Mouse (Mus musculus) hindbrain, postnatal 0 days (tissue): ENCODE results near the gene Snrnp35. TPM values are rescaled to one million over a fixed set of nuclear protein-coding genes. Genes with fewer than 3 reads are reported as not detected.
"Not testable (repeated sequence)": the region's sequence is repeated elsewhere in the genome, so short reads cannot be mapped to it uniquely, and the experiment has no call there.

ENCODE experiments used
- ATAC-seq: fragments of 200-750 bp; cut with Nextera tagmentation; 2 replicates; pipeline ENCODE4 v1.8.0; 2017; ENCODE audit warnings: mild to moderate bottlenecking, moderate TSS enrichment, moderate library complexity
- DNase-seq: peaks from one replicate; pipeline ENCODE4 v3.0.0-alpha.2; 2015; ENCODE audit warnings: low spot score
- H3K27ac ChIP-seq: fragments of 300-500 bp; sonication (generic); 2 replicates; pipeline ENCODE4 v1.5.1; 2014; ENCODE audit warnings: mild to moderate bottlenecking
- H3K27me3 ChIP-seq: fragments of 300-500 bp; sonication (generic); 2 replicates; pipeline ENCODE4 v1.6.1; 2014; ENCODE audit warnings: low read length, mixed read lengths; ENCODE audit not compliant: insufficient read depth
- H3K36me3 ChIP-seq: fragments of 300-500 bp; sonication (generic); 2 replicates; pipeline ENCODE4 v1.6.1; 2014; ENCODE audit warnings: low read length, mixed read lengths; ENCODE audit not compliant: insufficient read depth
- H3K4me1 ChIP-seq: fragments of 300-500 bp; sonication (generic); 2 replicates; pipeline ENCODE4 v1.6.1; 2014; ENCODE audit warnings: antibody characterized with exemption, low read length, mixed read lengths; ENCODE audit not compliant: insufficient read depth
- H3K4me2 ChIP-seq: fragments of 300-500 bp; sonication (generic); 2 replicates; pipeline ENCODE4 v1.6.1; 2014; ENCODE audit warnings: low read depth, mild to moderate bottlenecking, low read length, moderate library complexity, mixed read lengths
- H3K4me3 ChIP-seq: fragments of 300-500 bp; sonication (generic); 2 replicates; pipeline ENCODE4 v1.5.1; 2014; ENCODE audit warnings: low read length
- H3K9ac ChIP-seq: fragments of 300-500 bp; sonication (generic); replicated peaks from 2 replicates; pipeline ENCODE4 v1.6.1; 2014; ENCODE audit warnings: mild to moderate bottlenecking, low read length, moderate library complexity, mixed read lengths
- H3K9me3 ChIP-seq: fragments of 300-500 bp; sonication (generic); 2 replicates; pipeline ENCODE4 v1.6.1; 2016; ENCODE audit warnings: low read length, mixed read lengths
- CTCF ChIP-seq: IDR thresholded peaks from 2 replicates; pipeline ENCODE4 v1.5.1; 2016; ENCODE audit warnings: antibody characterized with exemption, control low read depth, low read depth
- WGBS: fragments of 180-500 bp; shearing (Covaris S2); extraction: QIAGEN DNeasy Blood & Tissue Kit; methylation state at CpG from one replicate; pipeline ENCODE4 v1.1.7; 2014; 5-methylcytosine and 5-hydroxymethylcytosine counted together
- polyA plus RNA-seq: library from polyadenylated mRNA; unstranded; fragments of >200 nt; fragmentation: Nextera tagmentation; extraction: Ambion mirVana; gene quantifications from 2 replicates; pipeline ENCODE4 v1.2.1, GENCODE M21; 2015
- total RNA-seq: library from RNA; depleted of rRNA; stranded (reverse); fragments of >200 nt; gene quantifications from 2 replicates; pipeline ENCODE4 v1.2.3, GENCODE M21; 2014

Snrnp35 gene
- total and polyA plus RNA-seq, 2 experiments from 2014 or later, result 4.0 to 13.9 TPM

DNA sequence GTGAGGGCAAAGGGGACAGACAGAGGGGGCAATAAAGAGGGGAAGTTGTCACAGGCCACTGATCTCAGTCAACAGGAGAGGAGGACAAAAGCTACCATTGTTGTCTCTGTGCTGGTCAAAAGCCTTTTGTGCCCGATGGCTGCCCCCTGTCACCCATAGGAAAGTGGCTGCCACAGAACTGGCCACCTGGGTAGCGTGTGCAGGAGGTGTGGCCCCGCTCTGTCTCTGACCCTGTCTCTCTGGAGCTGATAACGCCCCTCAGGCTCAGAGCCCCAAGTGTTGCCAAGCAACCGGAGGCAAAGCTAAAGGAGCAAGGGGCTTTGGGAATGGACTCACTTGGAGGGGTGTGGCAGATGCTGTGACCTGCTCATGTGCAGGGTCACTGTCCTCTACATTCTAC lies 16.1 kb downstream of the Snrnp35 start:
- no peak overlapping the region for H3K27ac ChIP-seq
- no peak for TF ChIP-seq CTCF
- no peak overlapping the region for H3K9ac ChIP-seq
- no peaks in the 10 kb centered on the region for H3K27me3 ChIP-seq
- DNase-seq (no peak), ATAC-seq (no peak)
- H3K4me1 ChIP-seq, result no peaks in the 10 kb centered on the region
- 25% methylated on average over 5 of the region's 5 CpGs for WGBS
- H3K4me2 ChIP-seq, result no peak overlapping the region
- H3K9me3 ChIP-seq, result no peaks in the 10 kb centered on the region
- H3K36me3 ChIP-seq, result peaks cover 5% of the 10 kb centered on the region; the same call in 1 of the 2 replicates
- no peak overlapping the region for H3K4me3 ChIP-seq

DNA sequence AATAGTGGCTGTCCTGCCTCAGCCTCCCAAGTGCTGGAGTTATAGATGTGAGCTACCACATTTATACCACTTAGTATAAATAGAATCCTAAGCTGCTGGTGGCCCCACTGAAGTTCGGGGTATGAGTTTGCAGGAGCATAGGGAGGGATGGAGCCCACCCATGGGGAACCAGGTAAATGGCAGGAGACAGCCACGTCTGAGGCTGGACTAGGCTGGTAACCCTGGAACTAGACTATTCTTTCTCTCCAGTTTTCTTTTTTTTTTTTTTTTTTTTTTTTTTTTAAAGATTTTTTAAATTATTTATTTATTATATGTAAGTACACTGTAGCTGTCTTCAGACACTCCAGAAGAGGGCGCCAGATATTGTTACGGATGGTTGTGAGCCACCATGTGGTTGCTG lies 17.1 kb downstream of the Snrnp35 start:
- H3K27ac ChIP-seq, H3K36me3 ChIP-seq, H3K4me2 ChIP-seq, DNase-seq, H3K4me1 ChIP-seq, H3K4me3 ChIP-seq, H3K9ac ChIP-seq, ATAC-seq, H3K27me3 ChIP-seq, H3K9me3 ChIP-seq: not testable (repeated sequence)
- 83% methylated on average over 2 of the region's 4 CpGs for WGBS

DNA sequence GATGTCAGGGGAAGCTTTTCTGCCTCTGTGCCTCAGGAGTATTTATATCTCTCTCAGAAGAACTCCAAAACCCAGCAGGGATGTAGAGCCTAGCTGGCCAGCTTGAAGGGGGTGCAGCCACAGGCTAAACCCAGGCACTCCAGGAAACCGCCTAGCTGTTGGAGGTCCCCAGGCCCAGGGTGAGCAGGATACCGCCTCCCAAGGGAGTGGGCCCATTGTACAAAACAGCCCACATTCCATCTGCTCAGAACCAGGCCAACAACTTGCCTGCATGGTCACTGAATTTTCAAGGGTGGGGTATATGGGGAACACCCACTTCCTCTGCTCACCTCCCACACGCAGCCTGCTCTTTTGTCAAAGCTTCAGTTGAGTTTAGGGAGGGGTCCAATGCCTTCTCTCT lies 17.6 kb downstream of the Snrnp35 start:
- Histone ChIP-seq H3K4me1 (no peaks in the 10 kb centered on the region), H3K36me3 (peaks cover 5% of the 10 kb centered on the region; the same call in 1 of the 2 replicates), H3K9ac (no peak overlapping the region), H3K4me2 (no peak overlapping the region), H3K27ac (no peak overlapping the region), H3K4me3 (no peak overlapping the region), H3K9me3 (no peaks in the 10 kb centered on the region), H3K27me3 (no peaks in the 10 kb centered on the region)
- TF ChIP-seq CTCF, result no peak
- WGBS, result 95% methylated on average over 3 of the region's 3 CpGs
- ATAC-seq (no peak), DNase-seq (no peak)

DNA sequence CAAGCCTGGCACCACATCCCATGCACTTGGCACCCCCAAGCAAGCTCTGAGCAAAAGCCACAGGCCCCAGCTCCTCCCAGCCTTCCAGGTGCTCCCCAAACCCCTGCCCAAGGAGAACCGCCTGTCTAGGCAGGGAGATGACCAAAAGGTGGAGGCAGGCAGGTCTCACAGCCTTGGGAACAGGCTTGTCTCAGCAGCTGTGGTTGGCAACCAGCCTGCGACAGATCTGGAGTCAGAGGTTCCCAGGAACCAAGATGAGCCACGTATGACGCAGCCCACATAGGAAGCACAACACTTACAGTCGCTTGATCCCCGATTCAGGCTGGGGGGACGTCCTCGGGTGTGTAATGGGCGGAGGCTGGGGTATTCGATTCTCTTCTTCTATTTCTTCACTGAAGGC lies 18.6 kb downstream of the Snrnp35 start:
- WGBS, result 95% methylated on average over 10 of the region's 10 CpGs
- TF ChIP-seq CTCF, result no peak
- Histone ChIP-seq H3K36me3 (peaks cover 5% of the 10 kb centered on the region; the same call in 1 of the 2 replicates), H3K9ac (no peak overlapping the region), H3K4me3 (no peak overlapping the region), H3K4me1 (no peaks in the 10 kb centered on the region), H3K9me3 (no peaks in the 10 kb centered on the region), H3K27ac (no peak overlapping the region), H3K27me3 (no peaks in the 10 kb centered on the region), H3K4me2 (no peak overlapping the region)
- DNase-seq (no peak), ATAC-seq (no peak)

DNA sequence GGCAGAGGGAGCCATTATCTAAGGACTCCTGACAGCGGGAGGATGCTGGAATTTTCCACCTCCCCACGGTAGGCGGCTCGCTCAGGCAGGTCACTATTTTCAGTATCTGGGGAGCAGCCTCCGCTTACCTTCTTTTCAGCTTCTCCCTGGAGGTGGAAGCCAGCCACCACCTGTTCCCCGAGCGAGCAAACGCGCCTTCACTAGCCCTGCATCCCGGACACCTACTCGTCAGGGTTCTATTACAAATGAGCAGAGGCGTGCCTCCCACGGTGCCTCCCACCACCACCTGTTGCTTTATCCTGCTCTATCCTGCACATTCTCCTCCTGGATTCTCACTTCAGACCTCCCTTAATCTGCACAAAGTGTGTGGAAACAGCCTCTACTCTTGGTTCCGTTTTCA lies 20.8 kb downstream of the Snrnp35 start:
- no peaks in the 10 kb centered on the region for H3K9me3 ChIP-seq
- H3K4me1 ChIP-seq, result no peaks in the 10 kb centered on the region
- H3K36me3 ChIP-seq, result peaks cover 5% of the 10 kb centered on the region; the same call in 1 of the 2 replicates
- 66% methylated on average over 14 of the region's 14 CpGs for WGBS
- H3K4me3 ChIP-seq, result no peak overlapping the region
- H3K27ac ChIP-seq, result no peak overlapping the region
- no peak for DNase-seq
- no peak for ATAC-seq
- H3K9ac ChIP-seq, result no peak overlapping the region
- TF ChIP-seq CTCF, result no peak
- H3K27me3 ChIP-seq, result no peaks in the 10 kb centered on the region
- no peak overlapping the region for H3K4me2 ChIP-seq

DNA sequence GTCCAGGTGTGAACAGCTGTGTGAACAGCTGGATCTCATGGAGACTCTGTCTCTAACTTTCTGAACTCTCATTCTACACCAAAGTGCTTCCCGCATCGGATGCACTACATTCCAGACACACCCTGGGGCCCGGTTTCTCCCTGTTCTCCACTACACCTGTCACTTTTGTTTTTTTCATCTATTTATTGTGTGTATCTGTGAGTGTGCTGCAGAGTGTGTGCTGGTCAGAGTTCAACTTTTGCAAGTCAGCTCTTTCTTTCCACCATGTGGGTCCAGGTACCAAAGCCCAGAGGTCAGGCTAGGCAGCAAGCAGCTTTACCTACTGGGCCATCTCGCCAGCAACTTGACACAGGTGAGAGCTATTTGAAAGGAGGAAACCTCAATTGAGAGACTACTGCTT lies 22.3 kb downstream of the Snrnp35 start:
- ATAC-seq (no peak), DNase-seq (no peak)
- Histone ChIP-seq H3K9ac (no peak overlapping the region), H3K9me3 (no peaks in the 10 kb centered on the region), H3K27me3 (no peaks in the 10 kb centered on the region), H3K4me2 (no peak overlapping the region), H3K4me3 (no peak overlapping the region), H3K36me3 (peaks cover 5% of the 10 kb centered on the region; the same call in 1 of the 2 replicates), H3K27ac (no peak overlapping the region), H3K4me1 (no peaks in the 10 kb centered on the region)
- WGBS, result 90% methylated on average over 4 of the region's 4 CpGs
- TF ChIP-seq CTCF, result no peak

DNA sequence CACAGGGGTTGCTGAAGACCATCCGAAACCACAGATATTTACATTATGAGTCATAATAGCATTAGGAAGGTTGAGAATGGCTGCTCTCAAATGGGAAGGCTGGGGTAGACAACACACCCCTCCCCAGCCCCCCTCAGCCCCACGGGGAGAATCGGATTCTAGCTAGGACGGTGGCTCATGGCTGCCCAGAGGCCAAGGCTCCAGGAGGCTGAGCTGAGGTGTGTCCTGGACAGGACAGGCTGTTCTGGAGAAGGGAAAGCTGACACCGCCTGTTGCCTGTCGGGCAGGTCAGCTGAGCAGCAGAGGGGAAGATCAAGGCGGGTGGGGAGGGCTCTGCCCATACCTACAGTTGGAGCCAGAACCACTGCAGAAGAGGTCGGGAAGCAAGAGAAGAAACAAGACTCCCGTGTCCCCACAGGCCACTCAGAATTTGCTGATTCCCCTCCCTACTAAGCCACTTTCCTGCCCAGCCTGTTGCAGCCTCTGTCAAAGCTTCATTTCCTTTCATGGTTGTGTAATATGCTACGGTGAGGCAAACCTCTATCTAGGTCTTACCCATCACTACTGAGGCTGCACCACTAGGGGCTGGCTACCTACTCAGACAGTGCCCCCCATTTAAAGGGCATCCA lies 23.9 kb downstream of the Snrnp35 start:
- TF ChIP-seq CTCF, result no peak
- Histone ChIP-seq H3K27me3 (no peaks in the 10 kb centered on the region), H3K9ac (no peak overlapping the region), H3K36me3 (peaks cover 5% of the 10 kb centered on the region; the same call in 1 of the 2 replicates), H3K4me2 (no peak overlapping the region), H3K4me3 (no peak overlapping the region), H3K27ac (no peak overlapping the region), H3K9me3 (no peaks in the 10 kb centered on the region), H3K4me1 (no peaks in the 10 kb centered on the region)
- WGBS, result 83% methylated on average over 10 of the region's 10 CpGs
- ATAC-seq (no peak), DNase-seq (no peak)
